Mouse (Mus musculus) limb, embryonic 13.5 days (tissue): ENCODE measurements around the gene Nfib. TPM values are rescaled to one million over a fixed set of nuclear protein-coding genes. Genes with fewer than 3 reads are reported as not detected.

ENCODE experiments used
- ATAC-seq: fragments of 200-750 bp; cut with Nextera tagmentation; 2 replicates; pipeline ENCODE4 v1.8.0; 2017; ENCODE audit warnings: low read depth, moderate number of reproducible peaks, moderate TSS enrichment; ENCODE audit not compliant: low FRiP score
- H3K27ac ChIP-seq: fragments of 300-500 bp; sonication (generic); 2 replicates; pipeline ENCODE4 v1.5.1; 2015; ENCODE audit warnings: inconsistent platforms, mild to moderate bottlenecking, moderate library complexity
- H3K27me3 ChIP-seq: fragments of 300-500 bp; sonication (generic); 2 replicates; pipeline ENCODE4 v1.6.1; 2015; ENCODE audit warnings: mild to moderate bottlenecking, inconsistent platforms
- H3K36me3 ChIP-seq: fragments of 300-500 bp; sonication (generic); 2 replicates; pipeline ENCODE4 v1.6.1; 2015; ENCODE audit warnings: inconsistent platforms, mild to moderate bottlenecking, moderate library complexity
- H3K4me1 ChIP-seq: fragments of 300-500 bp; sonication (generic); 2 replicates; pipeline ENCODE4 v1.6.1; 2015; ENCODE audit warnings: inconsistent platforms
- H3K4me2 ChIP-seq: fragments of 300-500 bp; sonication (generic); replicated peaks from 2 replicates; pipeline ENCODE4 v1.6.1; 2015; ENCODE audit warnings: inconsistent platforms, mild to moderate bottlenecking, moderate library complexity
- H3K4me3 ChIP-seq: fragments of 300-500 bp; sonication (generic); 2 replicates; pipeline ENCODE4 v1.5.1; 2015; ENCODE audit warnings: moderate library complexity, mild to moderate bottlenecking, inconsistent platforms
- H3K9ac ChIP-seq: fragments of 300-500 bp; sonication (generic); 2 replicates; pipeline ENCODE4 v1.6.1; 2015; ENCODE audit warnings: mild to moderate bottlenecking, inconsistent platforms
- H3K9me3 ChIP-seq: fragments of 300-500 bp; sonication (generic); 2 replicates; pipeline ENCODE4 v1.6.1; 2016; ENCODE audit warnings: inconsistent platforms
- WGBS: fragments of 180-500 bp; shearing (Covaris S2); methylation state at CpG from one replicate; pipeline ENCODE4 v1.1.7; 2015; 5-methylcytosine and 5-hydroxymethylcytosine counted together
- polyA plus RNA-seq: library from polyadenylated mRNA; unstranded; fragments of >200 nt; fragmentation: Nextera tagmentation; extraction: Ambion mirVana; gene quantifications from 2 replicates; pipeline ENCODE4 v1.2.1, GENCODE M21; 2015

Gene Nfib
- polyA plus RNA-seq, 1 experiment from 2014 or later, result 121 TPM

- Histone ChIP-seq H3K4me2 (peak overlapping the region; percentile 73), H3K27ac (no peak overlapping the region), H3K4me3 (peak overlapping the region; percentile 46), H3K4me1 (peaks cover 65% of the 10 kb centered on the region), H3K9ac (0 out of 2 replicates have a peak overlapping the region, but pooled peaks have one; percentile 8), H3K27me3 (peaks cover 20% of the 10 kb centered on the region), H3K9me3 (no peaks in the 10 kb centered on the region), H3K36me3 (no peaks in the 10 kb centered on the region)
- WGBS, result 48% methylated on average over 6 of the region's 6 CpGs
- ATAC-seq, result no peak
Measured at GRCm38 (mm10) chr4:82535606-82536434, 169.7 kb downstream of the Nfib start.

- H3K27me3 ChIP-seq, result peaks cover 16% of the 10 kb centered on the region
- no peak overlapping the region for H3K9ac ChIP-seq
- H3K27ac ChIP-seq, result no peak overlapping the region
- H3K4me3 ChIP-seq, result no peak overlapping the region
- H3K4me1 ChIP-seq, result peaks cover 55% of the 10 kb centered on the region
- H3K4me2 ChIP-seq, result peak overlapping the region; percentile 42; the same call in 1 of the 2 replicates
- no peak for ATAC-seq
- H3K9me3 ChIP-seq, result no peaks in the 10 kb centered on the region
- WGBS, result 33% methylated on average over 3 of the region's 3 CpGs
- no peaks in the 10 kb centered on the region for H3K36me3 ChIP-seq
Measured at GRCm38 (mm10) chr4:82533231-82533630, 172.3 kb downstream of the Nfib start.

- no peak for ATAC-seq
- WGBS, result 8% methylated on average over 11 of the region's 11 CpGs
Measured at GRCm38 (mm10) chr4:82532443-82533191, 172.9 kb downstream of the Nfib start.

GRCm38 (mm10) chr4:82531977-82532376 is 173.6 kb downstream of the Nfib start:
- no peaks in the 10 kb centered on the region for H3K9me3 ChIP-seq
- WGBS, result 59% methylated on average over 5 of the region's 5 CpGs
- ATAC-seq, result no peak
- H3K36me3 ChIP-seq, result no peaks in the 10 kb centered on the region
- H3K4me3 ChIP-seq, result no peak overlapping the region
- peak overlapping the region; percentile 73; the same call in 1 of the 2 replicates for H3K27ac ChIP-seq
- H3K9ac ChIP-seq, result peak overlapping the region; percentile 21; the same call in 1 of the 2 replicates
- peaks cover 45% of the 10 kb centered on the region for H3K4me1 ChIP-seq
- H3K4me2 ChIP-seq, result peak overlapping the region; percentile 42; the same call in 1 of the 2 replicates
- H3K27me3 ChIP-seq, result peaks cover 16% of the 10 kb centered on the region

More at GRCm38 (mm10) chr4:82532443-82533191, 172.9 kb downstream of the Nfib start:
- no peaks in the 10 kb centered on the region for H3K9me3 ChIP-seq
- peak overlapping the region; percentile 21 for H3K9ac ChIP-seq
- peak overlapping the region; percentile 42 for H3K4me2 ChIP-seq
- H3K27ac ChIP-seq, result peak overlapping the region; percentile 73; the same call in 1 of the 2 replicates
- peaks cover 51% of the 10 kb centered on the region for H3K4me1 ChIP-seq
- H3K36me3 ChIP-seq, result no peaks in the 10 kb centered on the region
- peaks cover 16% of the 10 kb centered on the region for H3K27me3 ChIP-seq
- H3K4me3 ChIP-seq, result no peak overlapping the region

- WGBS, result 41% methylated on average over 3 of the region's 3 CpGs
Measured at GRCm38 (mm10) chr4:82530875-82531353, 174.6 kb downstream of the Nfib start.

GRCm38 (mm10) chr4:82528978-82529377 is 176.6 kb downstream of the Nfib start:
- no peaks in the 10 kb centered on the region for H3K27me3 ChIP-seq
- H3K27ac ChIP-seq, result no peak overlapping the region
- no peaks in the 10 kb centered on the region for H3K36me3 ChIP-seq
- ATAC-seq, result no peak
- H3K9ac ChIP-seq, result no peak overlapping the region
- H3K4me2 ChIP-seq, result no peak overlapping the region
- H3K4me1 ChIP-seq, result peaks cover 28% of the 10 kb centered on the region
- no peak overlapping the region for H3K4me3 ChIP-seq
- 35% methylated on average over 2 of the region's 2 CpGs for WGBS
- H3K9me3 ChIP-seq, result no peaks in the 10 kb centered on the region

More at GRCm38 (mm10) chr4:82530875-82531353, 174.6 kb downstream of the Nfib start:
- no peaks in the 10 kb centered on the region for H3K36me3 ChIP-seq
- H3K4me2 ChIP-seq, result no peak overlapping the region
- H3K9ac ChIP-seq, result no peak overlapping the region; the same call in 1 of the 2 replicates
- H3K27ac ChIP-seq, result peak overlapping the region; percentile 33; the same call in 1 of the 2 replicates
- H3K4me3 ChIP-seq, result no peak overlapping the region
- H3K4me1 ChIP-seq, result peaks cover 34% of the 10 kb centered on the region
- H3K27me3 ChIP-seq, result peaks cover 8% of the 10 kb centered on the region; the same call in 1 of the 2 replicates
- no peak for ATAC-seq
- no peaks in the 10 kb centered on the region for H3K9me3 ChIP-seq

- H3K4me2 ChIP-seq, result no peak overlapping the region
- WGBS, result 77% methylated on average over 4 of the region's 4 CpGs
- no peaks in the 10 kb centered on the region for H3K36me3 ChIP-seq
- H3K27me3 ChIP-seq, result no peaks in the 10 kb centered on the region
- 0 out of 2 replicates have a peak, but pooled peaks cover 3% of the 10 kb centered on the region for H3K4me1 ChIP-seq
- no peak overlapping the region for H3K4me3 ChIP-seq
- no peaks in the 10 kb centered on the region for H3K9me3 ChIP-seq
- ATAC-seq, result no peak
- no peak overlapping the region for H3K9ac ChIP-seq
- H3K27ac ChIP-seq, result no peak overlapping the region
Measured at GRCm38 (mm10) chr4:82519935-82520334, 185.6 kb downstream of the Nfib start.

GRCm38 (mm10) chr4:82518132-82518531 is 187.4 kb downstream of the Nfib start:
- H3K27me3 ChIP-seq, result no peaks in the 10 kb centered on the region
- ATAC-seq, result no peak
- no peaks in the 10 kb centered on the region for H3K36me3 ChIP-seq
- H3K4me1 ChIP-seq, result 0 out of 2 replicates have a peak, but pooled peaks cover 3% of the 10 kb centered on the region
- H3K9me3 ChIP-seq, result no peaks in the 10 kb centered on the region
- no peak overlapping the region for H3K9ac ChIP-seq
- H3K27ac ChIP-seq, result no peak overlapping the region
- 67% methylated on average over 1 of the region's 1 CpGs for WGBS
- H3K4me3 ChIP-seq, result no peak overlapping the region
- no peak overlapping the region for H3K4me2 ChIP-seq

- no peak for ATAC-seq
- 83% methylated on average over 7 of the region's 7 CpGs for WGBS
- Histone ChIP-seq H3K4me3 (no peak overlapping the region), H3K4me1 (peaks cover 5% of the 10 kb centered on the region; the same call in 1 of the 2 replicates), H3K27ac (no peak overlapping the region), H3K36me3 (no peaks in the 10 kb centered on the region), H3K9ac (no peak overlapping the region), H3K9me3 (no peaks in the 10 kb centered on the region), H3K27me3 (no peaks in the 10 kb centered on the region), H3K4me2 (no peak overlapping the region)
Measured at GRCm38 (mm10) chr4:82517311-82517710, 188.2 kb downstream of the Nfib start.

- Histone ChIP-seq H3K4me1 (peaks cover 15% of the 10 kb centered on the region), H3K4me2 (no peak overlapping the region), H3K9ac (no peak overlapping the region), H3K9me3 (no peaks in the 10 kb centered on the region), H3K4me3 (no peak overlapping the region), H3K27me3 (no peaks in the 10 kb centered on the region), H3K36me3 (no peaks in the 10 kb centered on the region), H3K27ac (no peak overlapping the region)
- WGBS, result 64% methylated on average over 6 of the region's 6 CpGs
- ATAC-seq, result no peak
Measured at GRCm38 (mm10) chr4:82516211-82516795, 189.2 kb downstream of the Nfib start.

GRCm38 (mm10) chr4:82514921-82515320 is 190.6 kb downstream of the Nfib start:
- H3K27me3 ChIP-seq, result no peaks in the 10 kb centered on the region
- H3K4me3 ChIP-seq, result no peak overlapping the region
- no peak for ATAC-seq
- no peaks in the 10 kb centered on the region for H3K9me3 ChIP-seq
- H3K36me3 ChIP-seq, result no peaks in the 10 kb centered on the region
- H3K4me2 ChIP-seq, result no peak overlapping the region
- no peak overlapping the region for H3K9ac ChIP-seq
- peaks cover 27% of the 10 kb centered on the region for H3K4me1 ChIP-seq
- WGBS, result 89% methylated on average over 8 of the region's 8 CpGs
- H3K27ac ChIP-seq, result no peak overlapping the region
